ENCODE assay signal across 9 mouse cellular contexts in the genomic region with DNA sequence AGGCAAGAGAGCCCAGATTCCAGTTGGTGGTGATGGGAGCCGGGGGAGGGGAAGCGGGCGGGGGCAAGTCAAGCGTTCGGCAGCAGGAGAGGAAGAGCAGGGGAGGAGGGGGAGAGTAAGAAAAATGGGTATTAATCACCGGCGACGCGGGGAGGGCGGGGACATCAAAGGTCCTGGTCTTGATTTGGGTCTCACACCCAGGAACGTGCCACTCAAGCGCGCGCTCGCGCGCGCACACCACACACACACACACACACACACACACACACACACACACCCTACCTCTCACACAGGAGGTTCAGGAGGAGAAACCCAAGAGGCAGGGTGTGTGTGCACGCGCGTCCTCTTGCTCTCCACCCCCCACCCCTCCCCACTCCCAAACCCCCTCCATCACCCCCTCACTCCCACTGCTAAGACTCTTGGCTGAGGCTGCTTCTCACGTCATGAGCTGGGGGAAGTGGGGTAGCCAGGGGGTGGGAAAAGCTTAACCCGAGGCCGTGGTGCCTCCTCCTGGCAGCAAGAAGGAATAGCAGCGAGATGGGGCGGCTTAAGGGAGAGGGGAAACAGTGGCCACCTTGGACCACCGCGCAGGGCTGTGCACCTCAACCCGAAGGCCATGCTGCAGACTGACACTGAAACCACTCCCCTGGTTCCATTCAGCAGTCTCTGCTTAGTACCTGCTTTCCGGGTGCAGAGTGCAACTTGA. TPM values are rescaled to one million over a fixed set of nuclear protein-coding genes. Genes with fewer than 3 reads are reported as not detected.
DNase-seq lines count a peak whose midpoint lies in the region; ATAC-seq lines count a peak whose summit lies in the region.
"Had no signal": no experiment of that assay in that cellular context is flagged by ENCODE, and none has a peak within 500 bp of the region (broad histone marks: within the 10 kb centered on the region; RNA-seq: fewer than 3 reads in every experiment).

A gene (minus strand): TSS at position 321 of the 706 bp plus-strand sequence.

- H3K36me3 ChIP-seq in lung, embryonic 15.5 days, result no peaks in the 10 kb centered on the region
- no peaks in the 10 kb centered on the region for H3K36me3 ChIP-seq in hindbrain, embryonic 12.5 days
- no peaks in the 10 kb centered on the region for H3K36me3 ChIP-seq in limb, embryonic 13.5 days
- H3K36me3 ChIP-seq in neural tube, embryonic 13.5 days, result no peaks in the 10 kb centered on the region

- no peak for DNase-seq in lung, adult 18-20 months
- DNase-seq in embryo, embryonic 9.5 days (ENCODE audit: extremely low spot score), result peak; percentile 66
- DNase-seq in adrenal gland, postnatal 4 days (ENCODE audit: low spot score in 2 of 2), result no peak

- H3K9me3 ChIP-seq in lung, embryonic 15.5 days, result no peaks in the 10 kb centered on the region
- no peaks in the 10 kb centered on the region for H3K9me3 ChIP-seq in hindbrain, embryonic 12.5 days (replicated peaks)
- no peaks in the 10 kb centered on the region for H3K9me3 ChIP-seq in limb, embryonic 13.5 days
- H3K9me3 ChIP-seq in neural tube, embryonic 13.5 days, result no peaks in the 10 kb centered on the region

- ATAC-seq in lung, embryonic 15.5 days (ENCODE audit: borderline replicate concordance, extremely low read depth, low FRiP score, low TSS enrichment), result peak; percentile 49; the same call in 1 of the 2 replicates
- peak; percentile 80 for ATAC-seq in hindbrain, embryonic 12.5 days (ENCODE audit: low FRiP score)
- peak; percentile 64 for ATAC-seq in limb, embryonic 13.5 days (ENCODE audit: low FRiP score, low read depth)
- ATAC-seq in neural tube, embryonic 13.5 days (ENCODE audit: low read depth), result peak; percentile 91
- ATAC-seq in megakaryocyte-erythroid progenitor cell, adult 5-6 weeks (replicated peaks; ENCODE audit: low FRiP score, low TSS enrichment, poor library complexity, severe bottlenecking), result no peak

- H3K27me3 ChIP-seq in lung, embryonic 15.5 days, result peaks cover 41% of the 10 kb centered on the region
- H3K27me3 ChIP-seq in hindbrain, embryonic 12.5 days, result peaks cover 27% of the 10 kb centered on the region
- H3K27me3 ChIP-seq in limb, embryonic 13.5 days, result peaks cover 64% of the 10 kb centered on the region
- H3K27me3 ChIP-seq in neural tube, embryonic 13.5 days, result peaks cover 24% of the 10 kb centered on the region

- H3K4me1 ChIP-seq in lung, embryonic 15.5 days, result peaks cover 19% of the 10 kb centered on the region
- peaks cover 13% of the 10 kb centered on the region for H3K4me1 ChIP-seq in hindbrain, embryonic 12.5 days
- H3K4me1 ChIP-seq in limb, embryonic 13.5 days, result peaks cover 12% of the 10 kb centered on the region
- peaks cover 22% of the 10 kb centered on the region for H3K4me1 ChIP-seq in neural tube, embryonic 13.5 days (replicated peaks)

- H3K4me2 ChIP-seq in lung, embryonic 15.5 days, result peak within 1 kb of the TSS; percentile 91
- H3K4me2 ChIP-seq in hindbrain, embryonic 12.5 days (replicated peaks), result peak within 1 kb of the TSS; percentile 93
- peak within 1 kb of the TSS; percentile 97 for H3K4me2 ChIP-seq in limb, embryonic 13.5 days (replicated peaks)
- H3K4me2 ChIP-seq in neural tube, embryonic 13.5 days, result peak within 1 kb of the TSS; percentile 76

- no peak within 1 kb of the TSS for H3K9ac ChIP-seq in lung, embryonic 15.5 days
- peak within 1 kb of the TSS; percentile 64 for H3K9ac ChIP-seq in hindbrain, embryonic 12.5 days
- peak within 1 kb of the TSS; percentile 62 for H3K9ac ChIP-seq in limb, embryonic 13.5 days
- peak within 1 kb of the TSS; percentile 78 for H3K9ac ChIP-seq in neural tube, embryonic 13.5 days

- no peak within 1 kb of the TSS for H3K27ac ChIP-seq in lung, embryonic 15.5 days
- H3K27ac ChIP-seq in hindbrain, embryonic 12.5 days, result peak within 1 kb of the TSS; percentile 76
- no peak within 1 kb of the TSS for H3K27ac ChIP-seq in limb, embryonic 13.5 days
- H3K27ac ChIP-seq in neural tube, embryonic 13.5 days (replicated peaks), result peak within 1 kb of the TSS; percentile 88

- H3K4me3 ChIP-seq in lung, embryonic 15.5 days, result peak within 1 kb of the TSS; percentile 45
- peak within 1 kb of the TSS; percentile 56 for H3K4me3 ChIP-seq in hindbrain, embryonic 12.5 days
- peak within 1 kb of the TSS; percentile 53 for H3K4me3 ChIP-seq in limb, embryonic 13.5 days
- peak within 1 kb of the TSS; percentile 57 for H3K4me3 ChIP-seq in neural tube, embryonic 13.5 days
- H3K4me3 ChIP-seq: erythroblast, embryonic 14.5 days had no signal

- WGBS in lung, embryonic 15.5 days, result 2% methylated on average over 20 of the region's 30 CpGs
- 5% methylated on average over 14 of the region's 30 CpGs for WGBS in hindbrain, embryonic 12.5 days
- 2% methylated on average over 20 of the region's 30 CpGs for WGBS in limb, embryonic 13.5 days
- 2% methylated on average over 19 of the region's 30 CpGs for WGBS in neural tube, embryonic 13.5 days

RNA-seq across cellular contexts. Expression of the gene that starts here (rescaled TPM):
- 2.8 and 3.4 TPM in 2 replicates for polyA plus RNA-seq in lung, embryonic 15.5 days (2015; fragmentation: Nextera tagmentation; extraction: Ambion mirVana)
- 10.0 and 15.7 TPM in 2 replicates for polyA plus RNA-seq in hindbrain, embryonic 12.5 days (2016; fragmentation: Nextera tagmentation; extraction: Ambion mirVana)
- 4.1 and 4.3 TPM in 2 replicates for polyA plus RNA-seq in limb, embryonic 13.5 days (2015; fragmentation: Nextera tagmentation; extraction: Ambion mirVana)
- 27.8 and 32.6 TPM in 2 replicates for polyA plus RNA-seq in neural tube, embryonic 13.5 days (2015; fragmentation: Nextera tagmentation; extraction: Ambion mirVana)
- 1 to 10 TPM in 1 of 2 experiments, under 1 TPM in 1; 0.25 to 2.3 TPM for total RNA-seq in adrenal gland, postnatal 4 days (2021)
- total RNA-seq in megakaryocyte-erythroid progenitor cell, adult 5-6 weeks (2014; fragmentation: Nextera tagmentation), result not detected in 2 replicates
- total RNA-seq in megakaryocyte-erythroid progenitor cell, adult 5-6 weeks (2017), result not detected in 2 replicates
- polyA plus RNA-seq: erythroblast, embryonic 14.5 days had no signal

Comparison
In these comparisons a context has a peak if more than half of its experiments do, and no peak if none do; other contexts are left out.
1. H3K27ac ChIP-seq: peak in hindbrain, embryonic 12.5 days (single experiment) and neural tube, embryonic 13.5 days (single experiment); none in lung, embryonic 15.5 days (single experiment) and limb, embryonic 13.5 days (single experiment).
2. Peak in every context shown above with its lines, with median percentiles within 50 percentile points of each other: H3K4me2 ChIP-seq and H3K4me3 ChIP-seq.